Mouse (Mus musculus) liver, adult 2 months (tissue): ENCODE measurements around the gene Zim1. TPM values are rescaled to one million over a fixed set of nuclear protein-coding genes. Genes with fewer than 3 reads are reported as not detected.

Experiments used
- DNase-seq: peaks from one replicate; pipeline ENCODE4 v3.0.0-alpha.2; 2011; ENCODE audit warnings: low read depth, low spot score; ENCODE audit errors: extremely low read depth
- H3K27ac ChIP-seq: fragments of 200-500 bp; replicated peaks from 2 replicates; pipeline ENCODE4 v1.5.1; 2012; ENCODE audit warnings: low read depth, mild to moderate bottlenecking, control low read depth, inconsistent platforms, low read length; ENCODE audit not compliant: insufficient read depth
- H3K27me3 ChIP-seq: fragments of 200-500 bp; 2 replicates; pipeline ENCODE4 v1.6.1; 2012; ENCODE audit warnings: mild to moderate bottlenecking, moderate library complexity, low read length, inconsistent platforms; ENCODE audit not compliant: control insufficient read depth, insufficient read depth
- H3K36me3 ChIP-seq: fragments of 200-500 bp; 2 replicates; pipeline ENCODE4 v1.6.1; 2012; ENCODE audit warnings: low read length, inconsistent platforms; ENCODE audit not compliant: control insufficient read depth, insufficient read depth
- H3K4me1 ChIP-seq: fragments of 200-500 bp; 2 replicates; pipeline ENCODE4 v1.6.1; 2011; ENCODE audit warnings: low read length; ENCODE audit not compliant: control insufficient read depth, insufficient read depth
- H3K4me3 ChIP-seq: fragments of 200-500 bp; 2 replicates; pipeline ENCODE4 v1.5.1; 2011; ENCODE audit warnings: low read depth, mild to moderate bottlenecking, control low read depth, low read length, moderate library complexity; ENCODE audit not compliant: insufficient read depth
- H3K79me2 ChIP-seq: fragments of 200-500 bp; 2 replicates; pipeline ENCODE4 v1.6.1; 2012; ENCODE audit warnings: inconsistent platforms, mild to moderate bottlenecking, low read length, moderate library complexity; ENCODE audit not compliant: control insufficient read depth, insufficient read depth
- H3K9ac ChIP-seq: fragments of 200-500 bp; 2 replicates; pipeline ENCODE4 v1.6.1; 2012; ENCODE audit warnings: low read depth, mild to moderate bottlenecking, control low read depth, inconsistent platforms, low read length
- CTCF ChIP-seq: fragments of 200-500 bp; IDR thresholded peaks from 2 replicates; pipeline ENCODE4 v1.5.1; 2011; ENCODE audit warnings: low read depth, low read length, control low read depth
- POLR2A ChIP-seq: fragments of 200-500 bp; IDR thresholded peaks from 2 replicates; pipeline ENCODE4 v1.6.1; 2011; ENCODE audit warnings: low read length, control low read depth; ENCODE audit not compliant: insufficient read depth; ENCODE audit errors: extremely low read depth
- WGBS: fragments of 180-500 bp; shearing (Covaris S2); methylation state at CpG from one replicate; pipeline ENCODE4 v1.1.7; 2018; 5-methylcytosine and 5-hydroxymethylcytosine counted together
- polyA plus RNA-seq: library from polyadenylated mRNA; depleted of rRNA; stranded (reverse); fragments of >200 nt; gene quantifications from 2 replicates; pipeline ENCODE4 v1.2.3, GENCODE M21; 2012; rRNA removed
- total RNA-seq: library from RNA; depleted of rRNA; stranded (reverse); fragments of >200 nt; gene quantifications from 2 replicates; pipeline ENCODE4 v1.2.3, GENCODE M21; 2014; rRNA removed

Zim1 gene
- total and polyA plus RNA-seq, 2 experiments: under 0.01 to 0.01 TPM

DNA sequence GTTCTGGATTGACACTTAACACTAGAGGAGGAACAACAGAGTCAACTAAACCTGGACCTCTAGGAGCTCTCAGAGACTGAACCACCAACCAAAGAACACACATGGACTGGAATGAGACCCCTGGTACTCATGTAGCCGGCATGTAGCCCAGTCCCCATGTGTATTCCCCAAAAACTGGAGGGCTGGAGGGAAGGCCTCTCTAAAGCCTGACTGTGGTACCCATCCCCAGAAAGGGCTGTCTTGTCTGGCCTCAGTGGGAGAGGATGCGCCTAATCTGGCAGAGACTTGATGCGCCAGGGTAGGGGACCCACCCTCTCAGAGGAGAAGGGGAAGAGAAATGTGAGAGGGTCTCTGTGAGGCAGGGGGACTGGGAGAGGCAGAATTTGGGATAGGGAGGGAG lies 50.4 kb downstream of the Zim1 start:
- DNase-seq: no peak
- no peak for TF ChIP-seq POLR2A
- TF ChIP-seq CTCF: no peak
- no peaks in the 10 kb centered on the region for H3K4me1 ChIP-seq
- no peaks in the 10 kb centered on the region for H3K27me3 ChIP-seq
- no peaks in the 10 kb centered on the region for H3K79me2 ChIP-seq
- no peak overlapping the region for H3K9ac ChIP-seq
- H3K27ac ChIP-seq: no peak overlapping the region
- no peak overlapping the region for H3K4me3 ChIP-seq
- WGBS: 92% methylated on average over 3 of the region's 3 CpGs
- H3K36me3 ChIP-seq: no peaks in the 10 kb centered on the region

DNA sequence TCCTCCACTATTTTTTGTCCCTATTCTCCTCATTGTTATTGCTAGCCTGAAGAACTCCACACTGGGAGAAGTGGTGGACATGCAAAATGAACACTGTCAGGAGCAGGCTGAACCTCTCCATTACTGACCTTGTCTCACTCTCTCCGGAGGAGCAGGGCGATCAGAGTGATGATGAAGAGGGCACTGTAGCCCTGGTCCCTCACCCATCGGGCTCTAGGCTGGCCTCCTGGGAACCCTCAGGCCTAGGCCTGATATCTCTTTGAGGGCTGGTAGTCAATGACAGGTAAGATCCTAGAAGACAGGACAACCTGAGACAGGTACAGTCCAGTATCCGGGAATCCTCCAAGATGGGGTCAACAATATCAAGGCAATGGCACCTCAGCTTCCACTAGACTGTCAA lies 58.2 kb downstream of the Zim1 start:
- H3K9ac ChIP-seq: no peak overlapping the region
- WGBS: 91% methylated on average over 4 of the region's 4 CpGs
- H3K79me2 ChIP-seq: no peaks in the 10 kb centered on the region
- TF ChIP-seq CTCF (no peak), POLR2A (no peak)
- no peak overlapping the region for H3K27ac ChIP-seq
- no peaks in the 10 kb centered on the region for H3K4me1 ChIP-seq
- no peak overlapping the region for H3K4me3 ChIP-seq
- no peaks in the 10 kb centered on the region for H3K27me3 ChIP-seq
- no peak for DNase-seq
- no peaks in the 10 kb centered on the region for H3K36me3 ChIP-seq

DNA sequence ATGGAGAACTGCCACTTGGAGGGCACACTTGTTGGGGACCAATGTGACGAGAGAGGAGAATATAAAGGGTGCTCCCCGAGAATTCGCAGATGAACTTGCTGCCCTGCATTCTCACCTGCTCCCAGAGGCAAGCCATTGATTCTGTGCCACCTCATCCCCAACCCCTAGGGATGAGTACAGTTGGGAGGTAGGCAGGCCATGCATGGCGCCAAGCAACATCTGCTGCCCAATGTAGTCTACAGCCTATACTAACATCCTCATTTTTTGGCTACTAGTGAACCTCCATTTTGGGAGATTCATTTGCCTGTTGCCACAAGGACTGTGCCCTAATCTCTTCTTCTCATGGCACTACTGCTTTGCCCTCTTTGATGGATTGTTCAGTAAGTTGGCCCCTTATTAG lies 59.5 kb downstream of the Zim1 start:
- DNase-seq: no peak
- 91% methylated on average over 4 of the region's 4 CpGs for WGBS
- TF ChIP-seq CTCF (no peak), POLR2A (no peak)
- no peak overlapping the region for H3K4me3 ChIP-seq
- H3K4me1 ChIP-seq: no peaks in the 10 kb centered on the region
- H3K27ac ChIP-seq: no peak overlapping the region
- no peaks in the 10 kb centered on the region for H3K36me3 ChIP-seq
- H3K27me3 ChIP-seq: no peaks in the 10 kb centered on the region
- no peaks in the 10 kb centered on the region for H3K79me2 ChIP-seq
- no peak overlapping the region for H3K9ac ChIP-seq

DNA sequence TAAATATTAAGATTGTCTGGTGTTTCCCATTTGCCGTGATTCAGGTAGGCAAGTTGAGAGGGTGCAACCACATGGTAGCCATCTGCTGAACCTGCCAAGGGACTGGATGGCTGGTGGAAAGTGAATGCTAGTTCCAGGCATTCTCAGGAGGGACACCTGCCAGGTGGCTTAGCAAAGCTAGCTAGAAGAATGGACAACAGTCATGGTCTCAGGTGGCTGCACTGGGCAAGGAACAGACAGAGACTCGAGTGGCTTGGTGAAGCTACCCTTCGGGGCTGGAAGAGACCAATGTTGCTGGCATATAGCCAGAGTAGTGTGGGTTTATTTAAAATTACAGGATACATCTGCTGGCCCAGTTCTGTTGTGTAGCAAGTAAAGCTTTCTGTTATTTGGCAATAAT lies 60.4 kb downstream of the Zim1 start:
- H3K27ac ChIP-seq: no peak overlapping the region
- no peak for DNase-seq
- 66% methylated on average over 3 of the region's 3 CpGs for WGBS
- no peak overlapping the region for H3K4me3 ChIP-seq
- no peaks in the 10 kb centered on the region for H3K79me2 ChIP-seq
- no peaks in the 10 kb centered on the region for H3K4me1 ChIP-seq
- H3K36me3 ChIP-seq: no peaks in the 10 kb centered on the region
- TF ChIP-seq CTCF: no peak
- H3K9ac ChIP-seq: no peak overlapping the region
- no peaks in the 10 kb centered on the region for H3K27me3 ChIP-seq

Other genes with a start within 250 kb of the Zim1 start
- gene Olfr1336, start 240.3 kb downstream of the Zim1 start, total RNA-seq: not detected in 2 replicates
- not detected in 2 replicates for gene Olfr1336, start 240.3 kb downstream of the Zim1 start, polyA plus RNA-seq
- gene Olfr1346, start 229.3 kb downstream of the Zim1 start, total RNA-seq: not detected in 2 replicates
- gene Olfr1346, start 229.3 kb downstream of the Zim1 start, polyA plus RNA-seq: not detected in 2 replicates
- gene Olfr5, start 209.5 kb downstream of the Zim1 start, total RNA-seq: not detected in 2 replicates
- gene Olfr5, start 209.5 kb downstream of the Zim1 start, polyA plus RNA-seq: not detected in 2 replicates
- gene Olfr1347, start 196.7 kb downstream of the Zim1 start, total RNA-seq: not detected in 2 replicates
- not detected in 2 replicates for gene Olfr1347, start 196.7 kb downstream of the Zim1 start, polyA plus RNA-seq
- not detected in 2 replicates for gene Olfr1348, start 187.7 kb downstream of the Zim1 start, total RNA-seq
- gene Olfr1348, start 187.7 kb downstream of the Zim1 start, polyA plus RNA-seq: not detected in 2 replicates
- gene Olfr1349, start 173.5 kb downstream of the Zim1 start, total RNA-seq: not detected in 2 replicates
- not detected in 2 replicates for gene Olfr1349, start 173.5 kb downstream of the Zim1 start, polyA plus RNA-seq
- not detected in 2 replicates for gene Olfr1350, start 131.6 kb downstream of the Zim1 start, total RNA-seq
- gene Olfr1350, start 131.6 kb downstream of the Zim1 start, polyA plus RNA-seq: not detected in 2 replicates
- 3.8 and 4.2 TPM in 2 replicates for gene Peg3, start 34.0 kb upstream of the Zim1 start, total RNA-seq
- 1.00 and 1.7 TPM in 2 replicates for gene Peg3, start 34.0 kb upstream of the Zim1 start, polyA plus RNA-seq
- gene Usp29, start 34.1 kb upstream of the Zim1 start, total RNA-seq: under 0.01 and 0.09 TPM in 2 replicates
- not detected in 2 replicates for gene Usp29, start 34.1 kb upstream of the Zim1 start, polyA plus RNA-seq